Mouse (Mus musculus): ENCODE data around the gene 1700023F06Rik. TPM values are rescaled to one million over a fixed set of nuclear protein-coding genes. Genes with fewer than 3 reads are reported as not detected.

1700023F06Rik gene
- total and polyA plus RNA-seq, 3 experiments, result not detected

DNA sequence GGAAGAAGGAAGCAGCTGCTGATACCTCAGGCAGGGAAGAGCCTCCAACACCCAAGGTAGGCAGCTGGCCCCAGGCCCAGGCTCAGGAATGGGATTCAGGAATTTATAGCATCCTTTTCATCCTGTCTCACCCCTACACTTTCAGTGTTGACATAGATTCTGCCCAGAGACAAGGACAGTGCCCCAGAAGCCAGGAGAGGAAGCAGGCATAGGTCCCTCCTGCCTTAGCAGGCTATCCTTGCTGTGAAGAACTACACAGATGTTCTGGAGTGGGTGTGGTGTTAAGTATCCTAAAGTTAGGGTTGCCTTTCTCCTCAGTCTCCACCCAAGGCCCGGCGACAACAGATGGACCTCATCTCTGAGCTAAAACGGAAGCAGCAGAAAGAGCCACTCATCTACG lies 11.0 kb downstream of the 1700023F06Rik start:
- no peak overlapping the region for H3K4me3 ChIP-seq (ENCODE audit: low read depth, low read length)
- H3K4me1 ChIP-seq (ENCODE audit: insufficient read depth, low read depth, low read length), result no peaks in the 10 kb centered on the region
- peaks cover 82% of the 10 kb centered on the region for H3K27me3 ChIP-seq (ENCODE audit: insufficient read depth, low read length)
- DNase-seq (ENCODE audit: low spot score) (no peak), ATAC-seq (ENCODE audit: extremely low read depth, insufficient number of reproducible peaks, low FRiP score, poor library complexity, severe bottlenecking) (no peak)
- no peaks in the 10 kb centered on the region for H3K36me3 ChIP-seq (replicated peaks)
- no peak for TF ChIP-seq TAL1 (conservative IDR thresholded peaks at IDR 0.05; ENCODE audit: low read depth, low read length)
- TF ChIP-seq POLR2AphosphoS5 (IDR thresholded peaks at IDR 0.05; ENCODE audit: insufficient replicate concordance, low read depth, low read length), result no peak
- TF ChIP-seq GATA2 (IDR thresholded peaks at IDR 0.05; ENCODE audit: borderline replicate concordance, low read depth, low read length), result no peak
- TF ChIP-seq CTCF (IDR thresholded peaks at IDR 0.05; ENCODE audit: low read depth, low read length), result no peak
- no peak for TF ChIP-seq GATA1 (IDR thresholded peaks at IDR 0.05; ENCODE audit: borderline replicate concordance, low read length)
- no peaks in the 10 kb centered on the region for H3K9me3 ChIP-seq (replicated peaks)

DNA sequence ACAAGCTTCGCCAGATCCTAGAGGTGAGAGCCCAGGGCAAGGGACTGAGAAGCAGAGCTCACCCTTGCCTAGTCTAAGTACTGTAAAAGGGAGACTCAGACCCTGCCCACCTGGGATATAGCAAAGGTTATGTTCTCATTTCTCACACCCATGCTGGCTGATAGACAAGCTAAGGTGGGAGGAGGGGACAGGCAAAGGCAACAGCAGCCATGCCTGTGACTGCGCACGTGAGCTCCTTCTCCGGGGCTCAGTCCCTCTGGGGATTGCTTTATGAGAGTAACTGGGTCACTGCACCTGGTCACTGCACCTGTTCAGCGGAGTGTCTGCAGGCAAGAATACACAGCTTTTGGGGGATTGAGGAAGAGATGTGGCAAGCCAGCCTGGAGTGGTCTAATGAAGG lies 12.7 kb downstream of the 1700023F06Rik start:
- no peaks in the 10 kb centered on the region for H3K4me1 ChIP-seq (ENCODE audit: insufficient read depth, low read depth, low read length)
- H3K36me3 ChIP-seq (replicated peaks), result no peaks in the 10 kb centered on the region
- no peak for ATAC-seq (ENCODE audit: extremely low read depth, insufficient number of reproducible peaks, low FRiP score, poor library complexity, severe bottlenecking)
- H3K27me3 ChIP-seq (ENCODE audit: insufficient read depth, low read length), result peaks cover 80% of the 10 kb centered on the region
- no peaks in the 10 kb centered on the region for H3K9me3 ChIP-seq (replicated peaks)
- no peak for DNase-seq (ENCODE audit: low spot score)
- H3K4me3 ChIP-seq (ENCODE audit: low read depth, low read length), result no peak overlapping the region
- no peak for TF ChIP-seq GATA2 (IDR thresholded peaks at IDR 0.05; ENCODE audit: borderline replicate concordance, low read depth, low read length)
- no peak for TF ChIP-seq GATA1 (IDR thresholded peaks at IDR 0.05; ENCODE audit: borderline replicate concordance, low read length)
- no peak for TF ChIP-seq TAL1 (conservative IDR thresholded peaks at IDR 0.05; ENCODE audit: low read depth, low read length)
- no peak for TF ChIP-seq CTCF (IDR thresholded peaks at IDR 0.05; ENCODE audit: low read depth, low read length)
- TF ChIP-seq POLR2AphosphoS5 (IDR thresholded peaks at IDR 0.05; ENCODE audit: insufficient replicate concordance, low read depth, low read length), result no peak

DNA sequence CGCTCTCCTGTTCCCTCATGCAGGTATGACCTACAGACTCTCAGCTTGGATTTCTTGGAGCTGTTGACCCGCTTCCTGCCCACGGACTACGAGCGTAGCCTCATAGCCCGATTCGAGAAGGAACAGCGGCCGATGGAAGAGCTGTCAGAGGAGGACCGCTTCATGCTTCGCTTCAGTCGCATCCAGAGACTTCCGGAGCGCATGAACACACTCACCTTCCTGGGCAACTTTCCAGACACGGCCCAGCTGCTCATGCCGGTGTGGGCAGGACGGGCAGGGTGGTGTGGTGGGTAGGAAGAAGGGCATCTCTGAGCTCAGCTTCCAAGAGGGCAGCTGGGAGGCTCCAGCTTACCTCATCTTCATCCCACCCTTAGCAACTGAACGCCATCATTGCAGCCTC lies 13.1 kb downstream of the 1700023F06Rik start:
- H3K4me1 ChIP-seq (ENCODE audit: insufficient read depth, low read depth, low read length), result no peaks in the 10 kb centered on the region
- no peaks in the 10 kb centered on the region for H3K9me3 ChIP-seq (replicated peaks)
- H3K36me3 ChIP-seq (replicated peaks), result no peaks in the 10 kb centered on the region
- no peak overlapping the region for H3K4me3 ChIP-seq (ENCODE audit: low read depth, low read length)
- DNase-seq (ENCODE audit: low spot score), result no peak
- TF ChIP-seq GATA2 (IDR thresholded peaks at IDR 0.05; ENCODE audit: borderline replicate concordance, low read depth, low read length), result no peak
- TF ChIP-seq CTCF (IDR thresholded peaks at IDR 0.05; ENCODE audit: low read depth, low read length), result no peak
- no peak for TF ChIP-seq TAL1 (conservative IDR thresholded peaks at IDR 0.05; ENCODE audit: low read depth, low read length)
- TF ChIP-seq POLR2AphosphoS5 (IDR thresholded peaks at IDR 0.05; ENCODE audit: insufficient replicate concordance, low read depth, low read length), result no peak
- TF ChIP-seq GATA1 (IDR thresholded peaks at IDR 0.05; ENCODE audit: borderline replicate concordance, low read length), result no peak
- H3K27me3 ChIP-seq (ENCODE audit: insufficient read depth, low read length), result peaks cover 81% of the 10 kb centered on the region
- no peak for ATAC-seq (ENCODE audit: extremely low read depth, insufficient number of reproducible peaks, low FRiP score, poor library complexity, severe bottlenecking)

GRCm38 (mm10) chr11:103193825-103194168 lies 14.6 kb downstream of the 1700023F06Rik start:
- Histone ChIP-seq H3K4me3 (ENCODE audit: low read depth, low read length) (no peak overlapping the region), H3K4me1 (ENCODE audit: insufficient read depth, low read depth, low read length) (no peaks in the 10 kb centered on the region), H3K27me3 (ENCODE audit: insufficient read depth, low read length) (peaks cover 81% of the 10 kb centered on the region), H3K9me3 (replicated peaks) (no peaks in the 10 kb centered on the region), H3K36me3 (replicated peaks) (no peaks in the 10 kb centered on the region)
- TF ChIP-seq TAL1 (conservative IDR thresholded peaks at IDR 0.05; ENCODE audit: low read depth, low read length) (no peak), POLR2AphosphoS5 (IDR thresholded peaks at IDR 0.05; ENCODE audit: insufficient replicate concordance, low read depth, low read length) (no peak), GATA2 (IDR thresholded peaks at IDR 0.05; ENCODE audit: borderline replicate concordance, low read depth, low read length) (no peak), GATA1 (IDR thresholded peaks at IDR 0.05; ENCODE audit: borderline replicate concordance, low read length) (no peak), CTCF (IDR thresholded peaks at IDR 0.05; ENCODE audit: low read depth, low read length) (no peak)
- ATAC-seq (ENCODE audit: extremely low read depth, insufficient number of reproducible peaks, low FRiP score, poor library complexity, severe bottlenecking), result no peak
- no peak for DNase-seq (ENCODE audit: low spot score)

- no peak for TF ChIP-seq GATA2 (IDR thresholded peaks at IDR 0.05; ENCODE audit: borderline replicate concordance, low read depth, low read length)
- no peak for TF ChIP-seq CTCF (IDR thresholded peaks at IDR 0.05; ENCODE audit: low read depth, low read length)
- no peak for TF ChIP-seq GATA1 (IDR thresholded peaks at IDR 0.05; ENCODE audit: borderline replicate concordance, low read length)
- no peak for TF ChIP-seq TAL1 (conservative IDR thresholded peaks at IDR 0.05; ENCODE audit: low read depth, low read length)
- TF ChIP-seq POLR2AphosphoS5 (IDR thresholded peaks at IDR 0.05; ENCODE audit: insufficient replicate concordance, low read depth, low read length), result no peak
- Histone ChIP-seq H3K27me3 (ENCODE audit: insufficient read depth, low read length) (peaks cover 79% of the 10 kb centered on the region), H3K4me1 (ENCODE audit: insufficient read depth, low read depth, low read length) (no peaks in the 10 kb centered on the region), H3K9me3 (replicated peaks) (no peaks in the 10 kb centered on the region), H3K4me3 (ENCODE audit: low read depth, low read length) (no peak overlapping the region), H3K36me3 (replicated peaks) (no peaks in the 10 kb centered on the region)
- no peak for ATAC-seq (ENCODE audit: extremely low read depth, insufficient number of reproducible peaks, low FRiP score, poor library complexity, severe bottlenecking)
- DNase-seq (ENCODE audit: low spot score), result no peak
These were observed 15.2 kb downstream of the 1700023F06Rik start for GRCm38 (mm10) chr11:103192956-103193824.

GRCm38 (mm10) chr11:103192230-103192955 lies 16.0 kb downstream of the 1700023F06Rik start:
- ATAC-seq (ENCODE audit: extremely low read depth, insufficient number of reproducible peaks, low FRiP score, poor library complexity, severe bottlenecking) (no peak), DNase-seq (ENCODE audit: low spot score) (no peak)
- no peaks in the 10 kb centered on the region for H3K9me3 ChIP-seq (replicated peaks)
- no peaks in the 10 kb centered on the region for H3K4me1 ChIP-seq (ENCODE audit: insufficient read depth, low read depth, low read length)
- peaks cover 72% of the 10 kb centered on the region for H3K27me3 ChIP-seq (ENCODE audit: insufficient read depth, low read length)
- no peak overlapping the region for H3K4me3 ChIP-seq (ENCODE audit: low read depth, low read length)
- no peaks in the 10 kb centered on the region for H3K36me3 ChIP-seq (replicated peaks)
- TF ChIP-seq GATA1 (IDR thresholded peaks at IDR 0.05; ENCODE audit: borderline replicate concordance, low read length), result no peak
- TF ChIP-seq TAL1 (conservative IDR thresholded peaks at IDR 0.05; ENCODE audit: low read depth, low read length), result no peak
- TF ChIP-seq POLR2AphosphoS5 (IDR thresholded peaks at IDR 0.05; ENCODE audit: insufficient replicate concordance, low read depth, low read length), result no peak
